Mouse (Mus musculus) C2C12 (cell line): ENCODE measurements around the gene Stmn3. TPM values are rescaled to one million over a fixed set of nuclear protein-coding genes. Genes with fewer than 3 reads are reported as not detected.

Source experiments
- H3K27me3 ChIP-seq: one replicate; pipeline ENCODE4 v1.6.1; 2011; ENCODE audit not compliant: control insufficient read depth, insufficient read depth, insufficient read length
- H3K36me3 ChIP-seq: one replicate; pipeline ENCODE4 v1.6.1; 2011; ENCODE audit not compliant: control insufficient read depth, insufficient read depth
- H3K4me3 ChIP-seq: one replicate; pipeline ENCODE4 v1.5.1; 2011; ENCODE audit warnings: mild to moderate bottlenecking, control low read depth; ENCODE audit not compliant: poor library complexity, insufficient read depth, severe bottlenecking
- H3K79me2 ChIP-seq: one replicate; pipeline ENCODE4 v1.6.1; 2011; ENCODE audit not compliant: control insufficient read depth, insufficient read depth
- H3K79me3 ChIP-seq: one replicate; pipeline ENCODE4 v1.6.1; 2011; ENCODE audit warnings: low read depth, control low read depth
- H3ac ChIP-seq: one replicate; pipeline ENCODE3; 2011; ENCODE audit warnings: low read depth; ENCODE audit not compliant: control insufficient read depth, insufficient read length
- CEBPB ChIP-seq: IDR thresholded peaks from one replicate; pipeline ENCODE4 v1.6.1; 2011; ENCODE audit warnings: low read depth, mild to moderate bottlenecking, control low read depth, moderate library complexity
- CTCF ChIP-seq: IDR thresholded peaks from one replicate; pipeline ENCODE4 v1.5.1; 2011; ENCODE audit not compliant: control insufficient read depth, insufficient read depth, insufficient read length
- FOSL1 ChIP-seq: IDR thresholded peaks from one replicate; pipeline ENCODE4 v1.8.0; 2011; ENCODE audit warnings: mild to moderate bottlenecking, low read length; ENCODE audit not compliant: poor library complexity, insufficient read depth, severe bottlenecking
- MAX ChIP-seq: IDR thresholded peaks from one replicate; pipeline ENCODE4 v1.6.1; 2011; ENCODE audit warnings: mild to moderate bottlenecking, control low read depth
- MYOD1 ChIP-seq: IDR thresholded peaks from one replicate; pipeline ENCODE4 v1.6.1; 2011; ENCODE audit warnings: low read depth; ENCODE audit not compliant: control insufficient read depth, insufficient read length
- MYOG ChIP-seq: IDR thresholded peaks from one replicate; pipeline ENCODE4 v1.6.1; 2011; ENCODE audit not compliant: control insufficient read depth, insufficient read length; ENCODE audit errors: extremely low read depth
- USF1 ChIP-seq: IDR thresholded peaks from one replicate; pipeline ENCODE4 v1.6.1; 2011; ENCODE audit warnings: low read depth, mild to moderate bottlenecking, control low read depth, moderate library complexity
- polyA plus RNA-seq: library from polyadenylated mRNA; unstranded; fragments of >200 nt; fragmentation: generic; extraction: Trizol; gene quantifications from one replicate; pipeline ENCODE4 v1.2.1, GENCODE M21; 2012; ENCODE audit warnings: missing spikeins

Gene Stmn3
- polyA plus RNA-seq, 1 experiment, result 0.02 TPM

DNA sequence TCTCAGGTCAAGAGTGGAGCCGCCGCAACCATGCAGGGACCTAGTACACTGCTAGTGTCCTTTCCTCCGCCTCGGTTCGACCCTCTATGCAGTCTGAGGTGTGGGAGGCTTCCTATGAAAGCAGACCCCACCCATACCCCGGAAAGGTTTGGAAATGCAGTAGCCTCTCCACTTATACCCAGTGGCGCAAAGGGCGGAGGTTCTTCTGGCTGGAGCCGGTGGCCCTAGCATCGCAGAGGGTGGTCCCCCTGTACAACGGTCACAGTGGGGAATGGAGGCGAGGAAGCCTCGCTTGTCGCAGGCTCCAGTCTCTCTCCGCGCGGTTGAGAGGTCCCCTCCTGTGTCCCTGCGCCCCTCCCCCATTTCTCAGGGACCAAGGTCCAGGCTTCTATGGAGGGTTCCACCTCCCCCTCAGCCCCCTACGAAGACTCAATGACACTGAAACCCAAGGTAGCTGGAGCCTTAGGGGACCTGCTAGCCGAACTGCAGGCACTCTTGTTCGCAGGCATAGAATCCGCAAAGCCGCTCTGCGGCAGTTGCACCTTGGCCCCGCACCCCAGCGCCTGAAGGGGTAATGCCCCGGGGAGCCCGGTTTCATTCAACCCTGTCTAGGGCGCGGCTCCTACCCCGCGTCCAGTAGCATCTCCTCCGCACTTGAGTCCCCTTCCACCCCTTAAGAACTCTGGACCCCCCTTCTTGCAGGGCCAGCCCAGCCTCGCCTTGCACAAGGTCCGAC is 788 bp downstream of the Stmn3 start:
- Histone ChIP-seq H3K27me3 (peaks cover 14% of the 10 kb centered on the region), H3K79me2 (no peaks in the 10 kb centered on the region), H3ac (no peak overlapping the region), H3K79me3 (no peaks in the 10 kb centered on the region), H3K4me3 (no peak overlapping the region), H3K36me3 (no peaks in the 10 kb centered on the region)
- TF ChIP-seq MYOG (no peak), MYOD1 (no peak), USF1 (no peak), MAX (no peak), CEBPB (no peak), FOSL1 (no peak), CTCF (no peak)

DNA sequence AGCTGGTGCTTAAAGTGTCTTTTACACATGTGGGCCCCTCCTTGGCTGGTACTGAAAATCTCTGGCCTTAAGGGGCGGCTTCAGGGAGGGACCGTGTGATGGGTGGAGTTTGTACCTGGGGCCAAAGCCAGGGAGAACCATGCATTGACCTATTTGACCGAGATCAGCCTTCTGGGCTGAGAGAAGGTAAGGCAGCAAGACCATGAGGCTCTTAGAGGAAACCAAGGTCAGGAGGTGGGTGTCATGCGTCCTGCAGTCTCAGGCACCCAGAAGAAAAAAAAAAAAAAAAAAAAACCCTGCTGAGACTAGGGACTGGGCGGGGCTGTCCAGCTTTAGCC is 1.3 kb downstream of the Stmn3 start:
- no peak overlapping the region for H3ac ChIP-seq
- H3K27me3 ChIP-seq, result peaks cover 14% of the 10 kb centered on the region
- no peaks in the 10 kb centered on the region for H3K36me3 ChIP-seq
- H3K79me3 ChIP-seq, result no peaks in the 10 kb centered on the region
- H3K79me2 ChIP-seq, result no peaks in the 10 kb centered on the region
- H3K4me3 ChIP-seq, result no peak overlapping the region
- TF ChIP-seq CTCF (no peak), MYOG (no peak), MYOD1 (no peak), CEBPB (no peak), MAX (no peak), FOSL1 (no peak), USF1 (no peak)

DNA sequence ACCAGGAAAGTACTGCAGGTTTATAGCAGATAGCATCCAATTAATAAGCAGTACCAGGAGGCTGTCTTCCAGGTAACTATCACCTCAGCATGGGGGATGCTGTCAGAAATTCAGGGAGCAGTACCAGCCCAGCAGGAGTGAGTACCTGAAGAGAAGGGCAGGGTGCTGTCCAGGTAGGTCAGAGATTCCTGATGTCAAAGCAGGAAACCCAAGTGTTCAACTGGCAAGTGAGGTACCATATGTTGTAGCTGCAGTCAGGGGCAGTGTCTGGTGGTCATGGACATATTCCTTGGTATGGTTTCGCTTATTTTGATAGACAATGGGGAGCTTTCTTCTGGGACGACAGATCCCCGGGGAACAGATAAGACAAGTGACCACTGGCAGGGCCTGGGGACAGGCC is 1.9 kb downstream of the Stmn3 start:
- no peaks in the 10 kb centered on the region for H3K79me3 ChIP-seq
- H3K4me3 ChIP-seq, result no peak overlapping the region
- peaks cover 14% of the 10 kb centered on the region for H3K27me3 ChIP-seq
- no peak overlapping the region for H3ac ChIP-seq
- no peaks in the 10 kb centered on the region for H3K79me2 ChIP-seq
- H3K36me3 ChIP-seq, result no peaks in the 10 kb centered on the region
- TF ChIP-seq CEBPB, result no peak
- no peak for TF ChIP-seq FOSL1
- no peak for TF ChIP-seq MYOD1
- TF ChIP-seq MYOG, result no peak
- TF ChIP-seq CTCF, result no peak

DNA sequence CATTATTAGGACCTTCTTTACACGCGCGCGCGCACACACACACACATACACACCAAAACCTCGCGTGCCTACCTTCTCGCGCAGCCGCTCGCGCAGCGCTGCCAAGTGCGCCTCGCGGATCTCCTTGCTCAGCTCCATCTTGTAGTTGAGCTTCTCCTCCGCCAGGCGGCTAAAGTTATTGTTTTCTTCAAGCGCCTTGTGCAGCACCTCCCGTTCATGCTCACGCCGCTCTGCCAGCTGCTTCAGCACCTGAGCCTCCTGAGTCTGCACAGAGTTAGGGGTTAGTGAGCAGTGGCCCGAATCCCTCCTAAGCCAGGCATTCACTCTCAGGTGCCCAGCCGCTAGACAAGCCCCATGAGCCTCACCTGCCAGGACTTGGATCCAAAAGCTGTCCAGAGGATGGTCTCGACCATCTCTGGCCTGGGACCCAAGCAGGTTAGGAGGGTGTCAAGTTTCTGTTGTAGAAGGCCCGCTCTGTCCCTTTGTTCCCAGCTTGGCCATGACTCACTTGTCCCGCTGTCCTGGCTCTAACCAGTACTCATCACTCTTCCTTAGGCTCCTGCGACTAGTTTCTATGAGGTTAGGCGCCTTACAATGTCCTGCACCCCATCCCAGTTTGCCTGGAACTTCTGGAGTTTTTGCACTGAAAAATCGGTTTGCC is 7.0 kb downstream of the Stmn3 start:
- Histone ChIP-seq H3K79me3 (no peaks in the 10 kb centered on the region), H3K79me2 (no peaks in the 10 kb centered on the region), H3K27me3 (no peaks in the 10 kb centered on the region), H3K36me3 (no peaks in the 10 kb centered on the region), H3ac (no peak overlapping the region), H3K4me3 (no peak overlapping the region)
- no peak for TF ChIP-seq MYOD1
- no peak for TF ChIP-seq MAX
- TF ChIP-seq CTCF, result no peak
- TF ChIP-seq MYOG, result no peak
- TF ChIP-seq CEBPB, result no peak
- no peak for TF ChIP-seq USF1
- no peak for TF ChIP-seq FOSL1

DNA sequence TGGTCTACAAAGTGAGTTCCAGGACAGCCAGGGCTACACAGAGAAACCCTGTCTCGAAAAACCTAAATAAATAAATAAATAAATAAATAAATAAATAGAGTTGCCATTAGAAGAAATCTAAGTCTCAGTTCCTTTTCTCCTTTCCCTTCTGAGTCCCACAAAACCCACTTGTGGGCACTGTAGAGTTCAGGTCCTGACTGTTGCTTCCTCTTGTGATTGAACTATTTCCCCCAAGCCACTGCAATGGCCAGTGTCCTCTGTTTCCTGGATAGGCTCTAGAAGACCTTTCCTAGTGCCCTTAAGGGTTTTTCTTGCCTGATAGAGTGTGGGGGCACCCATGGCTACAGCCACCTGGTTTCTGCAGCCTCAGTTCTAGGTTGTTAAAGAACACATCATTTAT is 9.4 kb downstream of the Stmn3 start:
- Histone ChIP-seq H3ac (no peak overlapping the region), H3K79me2 (no peaks in the 10 kb centered on the region), H3K27me3 (no peaks in the 10 kb centered on the region), H3K79me3 (no peaks in the 10 kb centered on the region), H3K36me3 (peaks cover 8% of the 10 kb centered on the region), H3K4me3 (no peak overlapping the region)
- TF ChIP-seq CEBPB (no peak), MAX (no peak), MYOG (no peak)

DNA sequence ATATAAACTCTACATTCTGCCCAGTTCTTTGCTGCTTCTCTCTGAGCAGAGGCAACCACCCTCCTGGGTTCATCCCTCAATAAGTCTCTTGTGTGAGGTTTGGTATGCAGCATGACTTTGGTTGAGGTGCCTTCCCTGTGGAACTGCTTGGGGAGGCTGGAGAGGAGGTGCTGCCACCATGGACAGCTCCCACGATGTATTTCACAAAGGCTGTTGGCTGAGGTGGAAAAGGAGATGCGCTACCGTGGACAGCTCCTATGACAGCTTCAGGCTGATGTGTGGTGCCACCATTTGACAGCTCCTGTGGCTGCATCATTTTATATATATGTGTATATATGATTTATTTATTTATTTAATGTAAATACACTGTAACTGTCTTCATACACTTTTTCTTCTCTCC is 12.3 kb downstream of the Stmn3 start:
- H3K79me2 ChIP-seq, result no peaks in the 10 kb centered on the region
- TF ChIP-seq MYOD1 (no peak), CEBPB (no peak), CTCF (no peak), FOSL1 (no peak), USF1 (no peak), MYOG (no peak), MAX (no peak)
- no peak overlapping the region for H3K4me3 ChIP-seq
- H3K27me3 ChIP-seq, result no peaks in the 10 kb centered on the region
- H3K36me3 ChIP-seq, result peaks cover 8% of the 10 kb centered on the region
- H3ac ChIP-seq, result no peak overlapping the region
- peaks cover 4% of the 10 kb centered on the region for H3K79me3 ChIP-seq
